Mouse (Mus musculus): ENCODE measurements around the gene Hook2. TPM values are rescaled to one million over a fixed set of nuclear protein-coding genes. Genes with fewer than 3 reads are reported as not detected.

Gene Hook2
- polyA plus RNA-seq, 1 experiment from 2014 or later: 5.3 TPM

GRCm38 (mm10) chr8:84981644-84982498 lies 8.5 kb upstream of the Hook2 start:
- Histone ChIP-seq H3K9me3 (replicated peaks) (no peaks in the 10 kb centered on the region), H3K4me1 (replicated peaks) (peaks cover 76% of the 10 kb centered on the region), H3K27ac (peak overlapping the region; percentile 91), H3K4me3 (no peak overlapping the region), H3K9ac (no peak overlapping the region), H3K4me2 (no peak overlapping the region), H3K36me3 (no peaks in the 10 kb centered on the region), H3K27me3 (no peaks in the 10 kb centered on the region)
- no peak for ATAC-seq (replicated peaks; ENCODE audit: insufficient number of reproducible peaks, insufficient read depth, low FRiP score, low read depth)
- 69% methylated on average over 15 of the region's 15 CpGs for WGBS

- H3K27ac ChIP-seq: no peak overlapping the region
- H3K36me3 ChIP-seq: no peaks in the 10 kb centered on the region
- WGBS: 55% methylated on average over 3 of the region's 3 CpGs
- H3K4me2 ChIP-seq: no peak overlapping the region
- no peak overlapping the region for H3K9ac ChIP-seq
- no peaks in the 10 kb centered on the region for H3K9me3 ChIP-seq (replicated peaks)
- no peak overlapping the region for H3K4me3 ChIP-seq
- peaks cover 70% of the 10 kb centered on the region for H3K4me1 ChIP-seq (replicated peaks)
- no peak for ATAC-seq (replicated peaks; ENCODE audit: insufficient number of reproducible peaks, insufficient read depth, low FRiP score, low read depth)
- no peaks in the 10 kb centered on the region for H3K27me3 ChIP-seq
These were observed 7.8 kb upstream of the Hook2 start for GRCm38 (mm10) chr8:84982499-84983011.

GRCm38 (mm10) chr8:84984294-84985048 lies 5.9 kb upstream of the Hook2 start:
- Histone ChIP-seq H3K4me2 (peak overlapping the region; percentile 99), H3K9ac (no peak overlapping the region), H3K4me3 (peak overlapping the region; percentile 61; the same call in 1 of the 2 replicates), H3K4me1 (replicated peaks) (peaks cover 58% of the 10 kb centered on the region), H3K36me3 (no peaks in the 10 kb centered on the region), H3K9me3 (replicated peaks) (no peaks in the 10 kb centered on the region), H3K27me3 (no peaks in the 10 kb centered on the region), H3K27ac (peak overlapping the region; percentile 72)
- no peak for ATAC-seq (replicated peaks; ENCODE audit: insufficient number of reproducible peaks, insufficient read depth, low FRiP score, low read depth)
- WGBS: 11% methylated on average over 16 of the region's 16 CpGs

- no peaks in the 10 kb centered on the region for H3K27me3 ChIP-seq
These were observed 5.2 kb upstream of the Hook2 start for GRCm38 (mm10) chr8:84985049-84985683.

GRCm38 (mm10) chr8:84985684-84986378 lies 4.6 kb upstream of the Hook2 start:
- peaks cover 51% of the 10 kb centered on the region for H3K4me1 ChIP-seq (replicated peaks)
- peak overlapping the region; percentile 61 for H3K4me3 ChIP-seq
- ATAC-seq (replicated peaks; ENCODE audit: insufficient number of reproducible peaks, insufficient read depth, low FRiP score, low read depth): peak; percentile 15
- peak overlapping the region; percentile 72 for H3K27ac ChIP-seq
- no peaks in the 10 kb centered on the region for H3K36me3 ChIP-seq
- H3K9ac ChIP-seq: peak overlapping the region; percentile 64
- H3K27me3 ChIP-seq: no peaks in the 10 kb centered on the region
- WGBS: under 1% methylated on average over 53 of the region's 53 CpGs
- no peaks in the 10 kb centered on the region for H3K9me3 ChIP-seq (replicated peaks)
- H3K4me2 ChIP-seq: peak overlapping the region; percentile 99

More at GRCm38 (mm10) chr8:84985049-84985683, 5.2 kb upstream of the Hook2 start:
- Histone ChIP-seq H3K36me3 (no peaks in the 10 kb centered on the region), H3K27ac (peak overlapping the region; percentile 72), H3K4me1 (replicated peaks) (peaks cover 54% of the 10 kb centered on the region), H3K4me2 (peak overlapping the region; percentile 99), H3K4me3 (peak overlapping the region; percentile 61), H3K9me3 (replicated peaks) (no peaks in the 10 kb centered on the region), H3K9ac (peak overlapping the region; percentile 64)
- WGBS: 2% methylated on average over 23 of the region's 23 CpGs
- ATAC-seq (replicated peaks; ENCODE audit: insufficient number of reproducible peaks, insufficient read depth, low FRiP score, low read depth): no peak

GRCm38 (mm10) chr8:84986379-84986945 lies 3.9 kb upstream of the Hook2 start:
- Histone ChIP-seq H3K36me3 (no peaks in the 10 kb centered on the region), H3K27me3 (no peaks in the 10 kb centered on the region), H3K9me3 (replicated peaks) (no peaks in the 10 kb centered on the region), H3K4me2 (peak overlapping the region; percentile 99), H3K27ac (peak overlapping the region; percentile 72), H3K9ac (peak overlapping the region; percentile 64; the same call in 1 of the 2 replicates), H3K4me1 (replicated peaks) (peaks cover 48% of the 10 kb centered on the region), H3K4me3 (peak overlapping the region; percentile 61)
- ATAC-seq (replicated peaks; ENCODE audit: insufficient number of reproducible peaks, insufficient read depth, low FRiP score, low read depth): no peak
- 30% methylated on average over 8 of the region's 8 CpGs for WGBS

GRCm38 (mm10) chr8:84987388-84987787 lies 3.0 kb upstream of the Hook2 start:
- Histone ChIP-seq H3K4me2 (no peak overlapping the region), H3K36me3 (no peaks in the 10 kb centered on the region), H3K4me1 (replicated peaks) (peaks cover 38% of the 10 kb centered on the region), H3K27me3 (no peaks in the 10 kb centered on the region), H3K4me3 (no peak overlapping the region), H3K9ac (no peak overlapping the region), H3K9me3 (replicated peaks) (no peaks in the 10 kb centered on the region), H3K27ac (no peak overlapping the region)
- 72% methylated on average over 5 of the region's 5 CpGs for WGBS
- no peak for ATAC-seq (replicated peaks; ENCODE audit: insufficient number of reproducible peaks, insufficient read depth, low FRiP score, low read depth)

- no peak overlapping the region for H3K4me3 ChIP-seq
- H3K36me3 ChIP-seq: no peaks in the 10 kb centered on the region
- peaks cover 38% of the 10 kb centered on the region for H3K4me1 ChIP-seq (replicated peaks)
- H3K27me3 ChIP-seq: no peaks in the 10 kb centered on the region
- no peak overlapping the region for H3K9ac ChIP-seq
- H3K9me3 ChIP-seq (replicated peaks): no peaks in the 10 kb centered on the region
- ATAC-seq (replicated peaks; ENCODE audit: insufficient number of reproducible peaks, insufficient read depth, low FRiP score, low read depth): no peak
- no peak overlapping the region for H3K4me2 ChIP-seq
- H3K27ac ChIP-seq: no peak overlapping the region
- 57% methylated on average over 2 of the region's 2 CpGs for WGBS
These were observed 2.5 kb upstream of the Hook2 start for GRCm38 (mm10) chr8:84987903-84988302.

- Histone ChIP-seq H3K9me3 (replicated peaks) (no peaks in the 10 kb centered on the region), H3K4me1 (replicated peaks) (peaks cover 35% of the 10 kb centered on the region), H3K27me3 (0 out of 2 replicates have a peak, but pooled peaks cover 2% of the 10 kb centered on the region), H3K4me2 (peak overlapping the region; percentile 91), H3K4me3 (0 out of 2 replicates have a peak overlapping the region, but pooled peaks have one; percentile 63), H3K36me3 (no peaks in the 10 kb centered on the region), H3K9ac (no peak overlapping the region; the same call in 1 of the 2 replicates), H3K27ac (0 out of 2 replicates have a peak overlapping the region, but pooled peaks have one; percentile 15)
- WGBS: 15% methylated on average over 15 of the region's 15 CpGs
- ATAC-seq (replicated peaks; ENCODE audit: insufficient number of reproducible peaks, insufficient read depth, low FRiP score, low read depth): no peak
These were observed 1.1 kb upstream of the Hook2 start for GRCm38 (mm10) chr8:84989311-84989731.

- WGBS: under 1% methylated on average over 15 of the region's 15 CpGs
- H3K4me1 ChIP-seq (replicated peaks): peaks cover 30% of the 10 kb centered on the region
- H3K9ac ChIP-seq: peak overlapping the region; percentile 55
- no peaks in the 10 kb centered on the region for H3K9me3 ChIP-seq (replicated peaks)
- H3K4me3 ChIP-seq: peak overlapping the region; percentile 63
- H3K36me3 ChIP-seq: no peaks in the 10 kb centered on the region
- H3K27ac ChIP-seq: peak overlapping the region; percentile 58
- peaks cover 6% of the 10 kb centered on the region for H3K27me3 ChIP-seq
- peak; percentile 54 for ATAC-seq (replicated peaks; ENCODE audit: insufficient number of reproducible peaks, insufficient read depth, low FRiP score, low read depth)
- peak overlapping the region; percentile 91 for H3K4me2 ChIP-seq
These were observed 593 bp upstream of the Hook2 start for GRCm38 (mm10) chr8:84989810-84990209.
